Mouse (Mus musculus) embryonic facial prominence, embryonic 11.5 days (tissue): ENCODE data around the gene Dcaf1. TPM values are rescaled to one million over a fixed set of nuclear protein-coding genes. Genes with fewer than 3 reads are reported as not detected.
A peak's percentile ranks its signal among the peaks of the same experiment; 100 is the strongest.

Source experiments
- ATAC-seq: fragments of 200-750 bp; cut with Nextera tagmentation; replicated peaks from 2 replicates; pipeline ENCODE4 v1.8.0; 2017; ENCODE audit warnings: low read depth; ENCODE audit not compliant: insufficient number of reproducible peaks, low FRiP score, low TSS enrichment
- DNase-seq: peaks from one replicate; pipeline ENCODE4 v3.0.0-alpha.2; 2015; ENCODE audit warnings: low spot score
- H3K27ac ChIP-seq: fragments of 300-500 bp; sonication (generic); replicated peaks from 2 replicates; pipeline ENCODE4 v1.5.1; 2014; ENCODE audit warnings: mild to moderate bottlenecking, low read depth, low read length, control low read depth
- H3K27me3 ChIP-seq: fragments of 300-500 bp; sonication (generic); 2 replicates; pipeline ENCODE4 v1.6.1; 2014; ENCODE audit warnings: mild to moderate bottlenecking, low read length, moderate library complexity, mixed read lengths; ENCODE audit not compliant: control insufficient read depth, insufficient read depth
- H3K36me3 ChIP-seq: fragments of 300-500 bp; sonication (generic); replicated peaks from 2 replicates; pipeline ENCODE4 v1.6.1; 2014; ENCODE audit warnings: low read depth, mild to moderate bottlenecking, low read length, moderate library complexity, mixed read lengths; ENCODE audit not compliant: control insufficient read depth, insufficient read depth
- H3K4me1 ChIP-seq: fragments of 300-500 bp; sonication (generic); 2 replicates; pipeline ENCODE4 v1.6.1; 2014; ENCODE audit warnings: low read length, mixed read lengths; ENCODE audit not compliant: control insufficient read depth, insufficient read depth
- H3K4me2 ChIP-seq: fragments of 300-500 bp; sonication (generic); 2 replicates; pipeline ENCODE4 v1.6.1; 2014; ENCODE audit warnings: low read depth, mild to moderate bottlenecking, control low read depth, low read length, moderate library complexity
- H3K4me3 ChIP-seq: fragments of 300-500 bp; sonication (generic); 2 replicates; pipeline ENCODE4 v1.5.1; 2014; ENCODE audit warnings: low read depth, low read length, control low read depth
- H3K9ac ChIP-seq: fragments of 300-500 bp; sonication (generic); replicated peaks from 2 replicates; pipeline ENCODE4 v1.6.1; 2014; ENCODE audit warnings: mild to moderate bottlenecking, control low read depth, low read length
- H3K9me3 ChIP-seq: fragments of 300-500 bp; sonication (generic); replicated peaks from 2 replicates; pipeline ENCODE4 v1.6.1; 2016; ENCODE audit warnings: mild to moderate bottlenecking, low read length, inconsistent platforms, mixed read lengths; ENCODE audit not compliant: control insufficient read depth
- WGBS: fragments of 180-500 bp; shearing (Covaris S2); extraction: QIAGEN DNeasy Blood & Tissue Kit; methylation state at CpG from one replicate; pipeline ENCODE4 v1.1.7; 2014; 5-methylcytosine and 5-hydroxymethylcytosine counted together
- polyA plus RNA-seq: library from polyadenylated mRNA; unstranded; fragments of >200 nt; fragmentation: Nextera tagmentation; extraction: Ambion mirVana; gene quantifications from 2 replicates; pipeline ENCODE4 v1.2.1, GENCODE M21; 2014

Dcaf1 gene
- polyA plus RNA-seq, 1 experiment from 2014 or later, result 25.9 TPM

GRCm38 (mm10) chr9:106840569-106840968 is 18.9 kb downstream of the Dcaf1 start:
- H3K36me3 ChIP-seq, result peaks cover 3% of the 10 kb centered on the region

GRCm38 (mm10) chr9:106842800-106843199 is 21.1 kb downstream of the Dcaf1 start:
- Histone ChIP-seq H3K27me3 (no peaks in the 10 kb centered on the region), H3K9ac (no peak overlapping the region), H3K4me3 (no peak overlapping the region), H3K4me2 (no peak overlapping the region), H3K27ac (no peak overlapping the region), H3K4me1 (no peaks in the 10 kb centered on the region), H3K9me3 (no peaks in the 10 kb centered on the region), H3K36me3 (peaks cover 3% of the 10 kb centered on the region)
- DNase-seq (no peak), ATAC-seq (no peak)
- 96% methylated on average over 6 of the region's 6 CpGs for WGBS

More at GRCm38 (mm10) chr9:106840569-106840968, 18.9 kb downstream of the Dcaf1 start:
- H3K4me1 ChIP-seq, result no peaks in the 10 kb centered on the region
- no peaks in the 10 kb centered on the region for H3K27me3 ChIP-seq
- no peaks in the 10 kb centered on the region for H3K9me3 ChIP-seq
- ATAC-seq (no peak), DNase-seq (no peak)
- WGBS, result 100% methylated on average over 1 of the region's 1 CpGs
- no peak overlapping the region for H3K9ac ChIP-seq
- H3K4me2 ChIP-seq, result no peak overlapping the region
- H3K4me3 ChIP-seq, result no peak overlapping the region
- H3K27ac ChIP-seq, result no peak overlapping the region

- H3K9ac ChIP-seq, result no peak overlapping the region
- H3K4me2 ChIP-seq, result no peak overlapping the region
- H3K4me3 ChIP-seq, result no peak overlapping the region
- DNase-seq (no peak), ATAC-seq (no peak)
- no peaks in the 10 kb centered on the region for H3K9me3 ChIP-seq
- H3K27me3 ChIP-seq, result no peaks in the 10 kb centered on the region
- no peaks in the 10 kb centered on the region for H3K4me1 ChIP-seq
- 85% methylated on average over 3 of the region's 3 CpGs for WGBS
- no peak overlapping the region for H3K27ac ChIP-seq
- H3K36me3 ChIP-seq, result peaks cover 9% of the 10 kb centered on the region
Observed at GRCm38 (mm10) chr9:106856664-106857063, 35.0 kb downstream of the Dcaf1 start.

- H3K27ac ChIP-seq, result no peak overlapping the region
- H3K4me1 ChIP-seq, result no peaks in the 10 kb centered on the region
- H3K27me3 ChIP-seq, result no peaks in the 10 kb centered on the region
- H3K9me3 ChIP-seq, result no peaks in the 10 kb centered on the region
- DNase-seq, result no peak
- no peak overlapping the region for H3K4me2 ChIP-seq
- 90% methylated on average over 11 of the region's 11 CpGs for WGBS
- H3K36me3 ChIP-seq, result peaks cover 9% of the 10 kb centered on the region
- ATAC-seq, result no peak
- H3K9ac ChIP-seq, result no peak overlapping the region
- no peak overlapping the region for H3K4me3 ChIP-seq
Observed at GRCm38 (mm10) chr9:106858036-106858435, 36.4 kb downstream of the Dcaf1 start.

- no peak for DNase-seq
- no peaks in the 10 kb centered on the region for H3K4me1 ChIP-seq
- WGBS, result 87% methylated on average over 5 of the region's 5 CpGs
- H3K36me3 ChIP-seq, result no peaks in the 10 kb centered on the region; the same call in none of the 2 replicates
- ATAC-seq, result no peak
- no peaks in the 10 kb centered on the region for H3K9me3 ChIP-seq
- H3K9ac ChIP-seq, result no peak overlapping the region
- H3K27ac ChIP-seq, result no peak overlapping the region
- H3K4me3 ChIP-seq, result no peak overlapping the region
- no peak overlapping the region for H3K4me2 ChIP-seq
- no peaks in the 10 kb centered on the region for H3K27me3 ChIP-seq
Observed at GRCm38 (mm10) chr9:106874216-106874615, 52.5 kb downstream of the Dcaf1 start.

- H3K36me3 ChIP-seq, result peaks cover 3% of the 10 kb centered on the region
- no peak for DNase-seq
- ATAC-seq, result no peak
- no peak overlapping the region for H3K27ac ChIP-seq
- no peaks in the 10 kb centered on the region for H3K27me3 ChIP-seq
- H3K4me1 ChIP-seq, result no peaks in the 10 kb centered on the region
- no peak overlapping the region for H3K9ac ChIP-seq
- no peak overlapping the region for H3K4me3 ChIP-seq
- 92% methylated on average over 3 of the region's 3 CpGs for WGBS
- H3K4me2 ChIP-seq, result no peak overlapping the region
- no peaks in the 10 kb centered on the region for H3K9me3 ChIP-seq
Observed at GRCm38 (mm10) chr9:106876666-106877065, 55.0 kb downstream of the Dcaf1 start.

GRCm38 (mm10) chr9:106879471-106879870 is 57.8 kb downstream of the Dcaf1 start:
- Histone ChIP-seq H3K9me3 (no peaks in the 10 kb centered on the region), H3K9ac (no peak overlapping the region), H3K4me2 (no peak overlapping the region), H3K27ac (no peak overlapping the region), H3K4me1 (peaks cover under 1% of the 10 kb centered on the region), H3K4me3 (no peak overlapping the region), H3K36me3 (peaks cover 5% of the 10 kb centered on the region), H3K27me3 (no peaks in the 10 kb centered on the region)
- ATAC-seq (no peak), DNase-seq (no peak)
- 78% methylated on average over 4 of the region's 4 CpGs for WGBS

GRCm38 (mm10) chr9:106881071-106881755 is 59.5 kb downstream of the Dcaf1 start:
- H3K27ac ChIP-seq, result no peak overlapping the region
- peaks cover 7% of the 10 kb centered on the region for H3K4me1 ChIP-seq
- no peaks in the 10 kb centered on the region for H3K9me3 ChIP-seq
- 0 out of 2 replicates have a peak overlapping the region, but pooled peaks have one; percentile 15 for H3K9ac ChIP-seq
- ATAC-seq (no peak), DNase-seq (no peak)
- H3K4me2 ChIP-seq, result no peak overlapping the region
- WGBS, result 66% methylated on average over 4 of the region's 4 CpGs
- H3K4me3 ChIP-seq, result no peak overlapping the region
- H3K27me3 ChIP-seq, result no peaks in the 10 kb centered on the region
- H3K36me3 ChIP-seq, result peaks cover 6% of the 10 kb centered on the region
